ENCODE assay signal across 8 mouse cellular contexts in genomic region chr7:75308457-75309312, GRCm38 (mm10). TPM values are rescaled to one million over a fixed set of nuclear protein-coding genes. Genes with fewer than 3 reads are reported as not detected.
DNase-seq lines count a peak whose midpoint lies in the region; ATAC-seq and TF ChIP-seq lines count a peak whose summit lies in the region.

Sv2b (minus strand) TSS chr7:75309262.

- 1% methylated on average over 46 of the region's 46 CpGs for WGBS in forebrain, postnatal 0 days
- WGBS in midbrain, embryonic 12.5 days: under 1% methylated on average over 46 of the region's 46 CpGs

- TF ChIP-seq CTCF in forebrain, postnatal 0 days (IDR thresholded peaks at IDR 0.05; ENCODE audit: low read depth): peak; percentile 11; the same call in 1 of the 2 replicates

- H3K4me1 ChIP-seq in forebrain, postnatal 0 days (ENCODE audit: insufficient read depth): no peaks in the 10 kb centered on the region
- H3K4me1 ChIP-seq in midbrain, embryonic 12.5 days: peaks cover 15% of the 10 kb centered on the region; the same call in 1 of the 2 replicates

- H3K36me3 ChIP-seq in forebrain, postnatal 0 days (ENCODE audit: insufficient read depth): no peaks in the 10 kb centered on the region
- no peaks in the 10 kb centered on the region for H3K36me3 ChIP-seq in midbrain, embryonic 12.5 days

- H3K27ac ChIP-seq in forebrain, postnatal 0 days (ENCODE audit: low read depth, low read length): no peak within 1 kb of the TSS
- H3K27ac ChIP-seq in midbrain, embryonic 12.5 days (replicated peaks): no peak within 1 kb of the TSS

- ATAC-seq in forebrain, postnatal 0 days: peak; percentile 59
- peak; percentile 34; the same call in 1 of the 2 replicates for ATAC-seq in midbrain, embryonic 12.5 days (ENCODE audit: low FRiP score, low read depth)
- no peak for ATAC-seq in CD4-positive, CD25-positive, alpha-beta regulatory T cell, adult 4 months

- H3K9me3 ChIP-seq in forebrain, postnatal 0 days (ENCODE audit: low read length): no peaks in the 10 kb centered on the region
- H3K9me3 ChIP-seq in midbrain, embryonic 12.5 days: no peaks in the 10 kb centered on the region

- peak within 1 kb of the TSS; percentile 50 for H3K4me3 ChIP-seq in forebrain, postnatal 0 days (ENCODE audit: low read depth, low read length)
- H3K4me3 ChIP-seq in midbrain, embryonic 12.5 days: peak within 1 kb of the TSS; percentile 48

- H3K4me2 ChIP-seq in forebrain, postnatal 0 days (ENCODE audit: low read depth): peak within 1 kb of the TSS; percentile 96
- peak within 1 kb of the TSS; percentile 92 for H3K4me2 ChIP-seq in midbrain, embryonic 12.5 days (replicated peaks)

- H3K9ac ChIP-seq in forebrain, postnatal 0 days: peak within 1 kb of the TSS; percentile 50
- peak within 1 kb of the TSS; percentile 49 for H3K9ac ChIP-seq in midbrain, embryonic 12.5 days (replicated peaks)

- peaks cover 2% of the 10 kb centered on the region; the same call in 1 of the 2 replicates for H3K27me3 ChIP-seq in forebrain, postnatal 0 days (ENCODE audit: insufficient read depth, low read length)
- peaks cover 60% of the 10 kb centered on the region for H3K27me3 ChIP-seq in midbrain, embryonic 12.5 days

- DNase-seq in frontal cortex, adult 2 months (ENCODE audit: extremely low spot score in 1 of 2, low spot score in 1 of 2): peak in 1 of 2 experiments; percentile 58
- no peak for DNase-seq in frontal cortex, postnatal 25 days (ENCODE audit: low spot score in 2 of 2)
- DNase-seq in thymus, postnatal 25 days: peak; percentile 1
- no peak for DNase-seq in thymus, adult 18-20 months
- peak; percentile 58 for DNase-seq in forebrain, postnatal 0 days
- DNase-seq in layer of hippocampus, postnatal 25 days (ENCODE audit: extremely low spot score in 1 of 2, low spot score in 1 of 2): peak in 1 of 2 experiments; percentile 18

RNA-seq across cellular contexts. Expression of gene Sv2b, which starts in this region (rescaled TPM):
- polyA plus RNA-seq in frontal cortex, adult 2 months (2012; rRNA removed): 110 and 139 TPM in 2 replicates
- 54.1 and 64.0 TPM in 2 replicates for total RNA-seq in forebrain, postnatal 0 days (2014; rRNA removed)
- 19.0 and 21.2 TPM in 2 replicates for polyA plus RNA-seq in forebrain, postnatal 0 days (2015; fragmentation: Nextera tagmentation; extraction: Ambion mirVana)
- total RNA-seq in layer of hippocampus, postnatal 25 days (2021): 100 to 1,000 TPM; 289 to 325 TPM
- polyA plus RNA-seq in midbrain, embryonic 12.5 days (2016; fragmentation: Nextera tagmentation; extraction: Ambion mirVana): 2.2 and 2.7 TPM in 2 replicates
- polyA plus RNA-seq in CD4-positive, CD25-positive, alpha-beta regulatory T cell, adult 4 months (2017; shearing (Covaris generic)): not detected

Comparison
In these comparisons a context has a peak if more than half of its experiments do, and no peak if none do; other contexts are left out.
1. DNase-seq: peak in thymus, postnatal 25 days (single experiment) and forebrain, postnatal 0 days (single experiment); none in frontal cortex, postnatal 25 days (0 of 2) and thymus, adult 18-20 months (0 of 2).